Mouse (Mus musculus) layer of hippocampus, adult 2 months (tissue): ENCODE measurements around the gene Col11a2. TPM values are rescaled to one million over a fixed set of nuclear protein-coding genes. Genes with fewer than 3 reads are reported as not detected.

Source experiments
- DNase-seq, 2 experiments: peaks; one replicate each; pipeline ENCODE4 v3.0.0; 2022; ENCODE audit warnings: low spot score in 2 of 2
- H3K27ac ChIP-seq: fragments of 200-600 bp; 2 replicates; pipeline ENCODE4 v1.8.1; 2022
- H3K4me3 ChIP-seq: fragments of 200-600 bp; 2 replicates; pipeline ENCODE4 v1.8.1; 2022; ENCODE audit warnings: mild to moderate bottlenecking
- CTCF ChIP-seq: fragments of 200-600 bp; conservative IDR thresholded peaks from 2 replicates; pipeline ENCODE4 v1.8.1; 2022; ENCODE audit warnings: antibody characterized with exemption, mild to moderate bottlenecking, moderate library complexity
- total RNA-seq, 2 experiments: library from RNA; stranded (reverse); gene quantifications; 2 replicates each; pipeline ENCODE4 v1.2.3; 2021

Gene Col11a2
- total RNA-seq, 2 experiments from 2014 or later = 18.9 to 23.1 TPM

DNA sequence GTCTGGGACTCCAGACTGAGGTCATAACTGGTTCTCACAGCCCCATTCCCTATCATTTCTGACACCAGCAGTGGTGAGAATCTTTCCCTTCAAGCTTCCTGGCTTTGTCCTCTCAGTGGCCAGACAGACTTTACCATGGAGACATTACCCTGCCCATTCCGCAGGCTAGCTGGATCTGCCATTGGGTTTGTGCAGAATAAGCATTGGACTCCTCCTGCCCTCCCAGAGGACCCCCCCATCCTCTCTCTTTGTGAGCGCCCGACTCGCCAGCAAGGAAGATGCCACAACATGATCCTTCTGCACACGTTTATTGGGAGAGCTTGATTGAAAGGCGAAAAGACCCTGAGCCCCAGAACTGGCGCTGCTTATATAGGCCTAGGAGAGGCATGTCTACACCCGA, 25.8 kb upstream of the Col11a2 start:
- H3K4me3 ChIP-seq = no peak overlapping the region
- no peak for DNase-seq
- no peak for TF ChIP-seq CTCF
- no peak overlapping the region for H3K27ac ChIP-seq

- Histone ChIP-seq H3K27ac (no peak overlapping the region), H3K4me3 (no peak overlapping the region)
- DNase-seq = no peak
- TF ChIP-seq CTCF = no peak
Measured at GRCm38 (mm10) chr17:34021539-34022413, 17.5 kb upstream of the Col11a2 start.

- no peak for TF ChIP-seq CTCF
- no peak for DNase-seq
- no peak overlapping the region for H3K4me3 ChIP-seq
- no peak overlapping the region for H3K27ac ChIP-seq
Measured at GRCm38 (mm10) chr17:34022414-34022783, 16.8 kb upstream of the Col11a2 start.

- Histone ChIP-seq H3K4me3 (no peak overlapping the region), H3K27ac (no peak overlapping the region)
- DNase-seq = no peak
- no peak for TF ChIP-seq CTCF
Measured at GRCm38 (mm10) chr17:34022987-34023386, 16.2 kb upstream of the Col11a2 start.

DNA sequence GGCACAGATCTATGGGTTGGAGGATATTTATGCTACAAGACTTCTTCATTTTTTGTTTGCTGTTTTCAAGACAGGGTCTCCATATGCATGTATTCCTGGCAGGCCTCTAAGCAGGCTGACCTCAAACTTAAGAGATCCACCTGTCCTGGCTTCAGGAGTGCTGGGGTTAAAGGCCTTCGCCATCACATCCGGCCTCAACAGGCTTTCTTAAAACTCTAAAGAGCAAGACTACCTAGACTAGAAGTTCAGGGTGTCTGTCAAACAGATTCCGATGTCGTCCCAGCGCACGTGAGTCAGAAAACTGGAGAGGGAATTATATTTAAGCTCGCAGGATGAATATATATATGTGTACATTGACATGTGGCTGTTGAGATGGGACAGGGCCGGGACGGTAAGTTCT, 15.6 kb upstream of the Col11a2 start:
- H3K27ac ChIP-seq = peak overlapping the region; percentile 99
- DNase-seq = no peak
- no peak for TF ChIP-seq CTCF
- H3K4me3 ChIP-seq = peak overlapping the region; percentile 99

- DNase-seq = peak; percentile 85 to 93
- H3K4me3 ChIP-seq = peak within 1 kb of the TSS; percentile 99
- peak within 1 kb of the TSS; percentile 99 for H3K27ac ChIP-seq
- no peak for TF ChIP-seq CTCF
Measured at GRCm38 (mm10) chr17:34024317-34024821, 14.9 kb upstream of the Col11a2 start, which contains the start of gene Ring1. Gene Ring1 (minus strand): TSS chr17:34024680.

GRCm38 (mm10) chr17:34024861-34025755, 14.1 kb upstream of the Col11a2 start:
- H3K4me3 ChIP-seq = peak overlapping the region; percentile 99
- H3K27ac ChIP-seq = peak overlapping the region; percentile 99
- TF ChIP-seq CTCF = no peak
- no peak for DNase-seq

DNA sequence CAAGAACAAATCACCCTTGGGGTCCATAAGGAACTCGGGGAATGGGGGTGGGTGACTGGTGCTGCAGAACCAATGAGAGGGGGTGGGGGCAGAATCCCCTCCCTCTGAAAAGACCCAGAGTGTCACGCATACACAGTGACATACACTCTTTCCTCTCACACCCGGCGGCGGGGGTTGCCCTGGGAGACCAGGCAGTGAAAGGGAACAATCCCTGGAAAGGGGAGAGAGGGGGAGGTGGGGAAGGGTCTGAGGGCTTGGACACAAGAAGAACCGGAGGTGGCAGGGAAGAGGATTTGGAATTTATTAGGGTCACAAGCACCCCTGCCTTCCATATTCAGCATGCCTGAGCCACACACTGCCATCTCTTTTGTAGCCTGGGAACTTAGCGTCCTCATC, 13.5 kb upstream of the Col11a2 start:
- no peak for TF ChIP-seq CTCF
- peak overlapping the region; percentile 40 for H3K27ac ChIP-seq
- H3K4me3 ChIP-seq = no peak overlapping the region
- no peak for DNase-seq

GRCm38 (mm10) chr17:34026221-34026620, 13.0 kb upstream of the Col11a2 start:
- TF ChIP-seq CTCF = no peak
- H3K27ac ChIP-seq = peak overlapping the region; percentile 40
- DNase-seq = no peak
- no peak overlapping the region for H3K4me3 ChIP-seq

DNA sequence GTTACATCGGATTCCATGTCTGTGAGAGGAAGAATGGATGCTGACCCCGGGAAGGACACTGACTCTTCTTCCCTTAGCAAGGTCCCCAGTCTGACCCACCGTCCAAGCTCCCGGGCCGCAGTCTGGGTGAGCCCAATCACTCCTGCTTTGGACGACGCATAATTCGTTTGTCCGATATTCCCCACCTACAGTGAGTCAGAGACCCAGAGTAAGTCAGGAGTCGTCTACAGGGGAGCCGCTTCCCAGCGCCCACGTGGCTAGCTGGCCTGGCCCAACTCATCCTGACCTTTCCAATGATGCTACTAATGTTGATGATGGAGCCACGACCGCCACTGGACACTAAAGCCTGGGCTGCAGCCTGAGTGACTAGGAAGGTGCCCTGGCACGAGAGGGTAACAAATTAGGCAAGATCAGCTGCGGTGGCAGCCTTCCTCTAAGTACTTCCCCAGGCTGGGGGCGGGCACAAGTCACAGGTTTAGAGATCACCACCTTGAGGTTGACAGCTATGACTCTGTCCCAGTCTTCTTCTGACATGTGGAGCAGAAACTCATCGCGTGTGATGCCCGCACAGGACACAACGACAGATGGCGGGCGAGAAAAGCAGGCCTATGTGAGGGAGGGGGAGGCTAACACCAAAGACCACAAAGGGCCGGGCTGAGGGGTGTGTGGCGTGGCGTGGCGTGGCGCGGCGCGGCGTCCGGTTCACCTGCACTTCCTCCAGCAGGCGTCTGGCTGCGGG, 12.2 kb upstream of the Col11a2 start:
- H3K27ac ChIP-seq = peak overlapping the region; percentile 90
- H3K4me3 ChIP-seq = peak overlapping the region; percentile 81
- no peak for DNase-seq
- no peak for TF ChIP-seq CTCF

- Histone ChIP-seq H3K4me3 (peak within 1 kb of the TSS; percentile 81), H3K27ac (peak within 1 kb of the TSS; percentile 90)
- DNase-seq = peak; percentile 91 to 94
- peak; percentile 28; the same call in 1 of the 2 replicates for TF ChIP-seq CTCF
Measured at GRCm38 (mm10) chr17:34027656-34028223, 11.5 kb upstream of the Col11a2 start, which contains the start of gene H2-Ke6. Gene H2-Ke6 (minus strand): TSS chr17:34028060.

DNA sequence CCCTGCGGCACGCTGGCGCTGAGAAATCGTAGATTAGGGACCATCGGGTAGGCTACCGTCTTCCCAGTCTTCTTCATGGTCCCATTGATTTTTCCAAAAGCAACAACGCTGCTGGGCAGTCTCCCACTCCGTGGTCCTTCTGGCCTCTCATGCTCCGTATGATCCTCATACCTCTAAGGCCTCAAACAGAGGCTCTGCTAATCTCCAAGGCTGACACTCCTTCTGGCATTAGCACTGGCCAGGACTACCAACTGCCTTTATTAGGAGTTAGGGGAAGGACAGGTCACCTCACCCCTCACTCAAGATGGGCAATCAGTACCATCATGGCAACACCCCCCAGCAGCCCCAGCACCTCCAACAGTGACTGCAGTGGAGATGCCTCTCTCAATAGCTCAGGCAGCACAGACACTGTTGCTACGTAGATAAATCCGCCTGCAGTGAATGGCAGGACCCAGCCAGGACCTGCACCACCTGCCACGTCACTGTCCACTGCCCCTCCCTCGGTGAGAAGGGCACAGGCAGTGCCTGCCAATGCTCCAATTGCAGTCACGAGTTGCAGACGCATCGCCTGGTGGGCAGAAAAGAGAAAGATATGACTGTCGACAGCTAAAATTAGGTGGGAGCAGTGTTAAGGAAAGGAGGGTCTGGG, 10.6 kb upstream of the Col11a2 start:
- DNase-seq = no peak
- TF ChIP-seq CTCF = no peak
- Histone ChIP-seq H3K4me3 (peak overlapping the region; percentile 81; the same call in 1 of the 2 replicates), H3K27ac (no peak overlapping the region; the same call in 1 of the 2 replicates)
